Mouse (Mus musculus) left cerebral cortex, adult 11 months (tissue): ENCODE data around the gene Mrps36.
"Not testable (repeated sequence)": the region's sequence is repeated elsewhere in the genome, so short reads cannot be mapped to it uniquely, and the experiment has no call there.

Experiments used
- DNase-seq: peaks from one replicate; pipeline ENCODE4 v3.0.0; 2022; ENCODE audit warnings: low spot score

Gene Mrps36

GRCm38 (mm10) chr13:100731462-100732046 lies 12.9 kb downstream of the Mrps36 start:
- not testable (repeated sequence) for DNase-seq

- peak; percentile 86 for DNase-seq
Observed at GRCm38 (mm10) chr13:100730861-100731176, 13.6 kb downstream of the Mrps36 start, which contains the start of gene Cdk7. Gene Cdk7 (minus strand): TSS chr13:100730939.

GRCm38 (mm10) chr13:100730153-100730860 lies 14.2 kb downstream of the Mrps36 start:
- DNase-seq: no peak

GRCm38 (mm10) chr13:100728530-100728929 lies 15.9 kb downstream of the Mrps36 start:
- DNase-seq: not testable (repeated sequence)

GRCm38 (mm10) chr13:100728086-100728485 lies 16.4 kb downstream of the Mrps36 start:
- DNase-seq: no peak

- no peak for DNase-seq
Observed at GRCm38 (mm10) chr13:100725194-100725593, 19.3 kb downstream of the Mrps36 start.

- no peak for DNase-seq
Observed at GRCm38 (mm10) chr13:100724051-100724754, 20.3 kb downstream of the Mrps36 start.

- DNase-seq: no peak
Observed at GRCm38 (mm10) chr13:100721656-100722055, 22.8 kb downstream of the Mrps36 start.

GRCm38 (mm10) chr13:100715467-100715866 lies 29.0 kb downstream of the Mrps36 start:
- no peak for DNase-seq

GRCm38 (mm10) chr13:100706206-100706605 lies 38.3 kb downstream of the Mrps36 start:
- DNase-seq: no peak

GRCm38 (mm10) chr13:100703468-100703867 lies 41.0 kb downstream of the Mrps36 start:
- no peak for DNase-seq

- DNase-seq: no peak
Observed at GRCm38 (mm10) chr13:100698866-100699265, 45.6 kb downstream of the Mrps36 start.

GRCm38 (mm10) chr13:100697541-100697940 lies 46.9 kb downstream of the Mrps36 start:
- no peak for DNase-seq

- no peak for DNase-seq
Observed at GRCm38 (mm10) chr13:100687513-100687912, 56.9 kb downstream of the Mrps36 start.
